Mouse (Mus musculus): Measurements from ENCODE around the gene Obsl1. TPM values are rescaled to one million over a fixed set of nuclear protein-coding genes. Genes with fewer than 3 reads are reported as not detected.
A peak's percentile ranks its signal among the peaks of the same experiment; 100 is the strongest.

Gene Obsl1
- total and polyA plus RNA-seq, 3 experiments = 0.47 to 0.84 TPM; not detected in 1

DNA sequence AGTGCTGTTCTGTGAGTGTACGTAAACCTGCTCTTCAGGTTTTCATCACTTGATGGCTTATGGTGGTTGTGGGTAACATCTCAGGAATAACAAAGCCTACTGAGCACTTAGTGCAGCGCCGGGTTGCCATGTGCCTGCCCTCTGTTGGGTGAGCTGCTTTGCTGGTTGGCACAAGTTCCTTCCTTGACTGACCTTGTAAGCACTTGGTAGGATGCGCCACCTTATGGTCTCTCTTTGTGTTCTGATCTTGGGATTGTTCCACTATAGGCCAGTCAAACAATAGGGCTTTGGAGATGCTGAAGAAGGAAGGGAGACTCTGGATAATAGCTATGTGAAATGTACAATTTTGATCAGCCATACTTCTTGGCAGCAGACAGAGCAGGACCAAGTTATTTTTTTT lies 24.3 kb upstream of the Obsl1 start:
- Histone ChIP-seq H3K27me3 (replicated peaks) (no peaks in the 10 kb centered on the region), H3K4me3 (replicated peaks in 1 of 3; ENCODE audit: low read depth in 2 of 3, low read length in 2 of 3, poor library complexity in 1 of 3) (no peak overlapping the region), H3K9ac (ENCODE audit: insufficient read depth, low read depth) (no peak overlapping the region), H3K27ac (ENCODE audit: insufficient read depth, low read depth) (no peak overlapping the region), H3K9me3 (replicated peaks; ENCODE audit: low read length) (peaks cover 7% of the 10 kb centered on the region), H3K4me1 (ENCODE audit: control insufficient read depth in 1 of 2, insufficient read depth in 2 of 2) (peaks cover 18 to 34% of the 10 kb centered on the region in 2 experiments), H3K36me3 (replicated peaks in 1 of 2; ENCODE audit: control insufficient read depth in 1 of 2, insufficient read depth in 1 of 2, low read length in 1 of 2) (peaks cover 47 to 98% of the 10 kb centered on the region in 2 experiments), H3K79me2 (replicated peaks; ENCODE audit: control insufficient read depth, extremely low read depth, insufficient read depth, poor library complexity, severe bottlenecking) (no peaks in the 10 kb centered on the region), H3K4me2 (ENCODE audit: insufficient read depth, low read depth, poor library complexity, severe bottlenecking) (no peak overlapping the region)
- no peak for DNase-seq (ENCODE audit: extremely low read depth)
- in situ Hi-C loops (cut with MboI; ENCODE audit: low pct_ligation_motif_present, low pct_unique_long_range_greater_than_20kb, low sequenced_read_pairs) (no loop called here), dilution Hi-C loops (cut with MboI; ENCODE audit: extremely low pct_ligation_motif_present, extremely low pct_unique_long_range_greater_than_20kb, low sequenced_read_pairs) (no loop called here)
- no peak for TF ChIP-seq BHLHE40 (IDR thresholded peaks at IDR 0.05; ENCODE audit: low read depth, low read length)
- TF ChIP-seq USF2 (conservative IDR thresholded peaks at IDR 0.05; ENCODE audit: low read depth, low read length) = no peak
- TF ChIP-seq ZC3H11A (IDR thresholded peaks at IDR 0.05; ENCODE audit: low read depth, low read length) = no peak
- no peak for TF ChIP-seq ELF1 (IDR thresholded peaks at IDR 0.05; ENCODE audit: low read depth, low read length)
- peak in 1 of 2 experiments; percentile 21; a peak in 1 of 4 replicates for TF ChIP-seq CTCF (conservative IDR thresholded peaks at IDR 0.05 in 1 of 2, IDR thresholded peaks at IDR 0.05 in 1 of 2; ENCODE audit: low read depth in 2 of 2, low read length in 2 of 2)

DNA sequence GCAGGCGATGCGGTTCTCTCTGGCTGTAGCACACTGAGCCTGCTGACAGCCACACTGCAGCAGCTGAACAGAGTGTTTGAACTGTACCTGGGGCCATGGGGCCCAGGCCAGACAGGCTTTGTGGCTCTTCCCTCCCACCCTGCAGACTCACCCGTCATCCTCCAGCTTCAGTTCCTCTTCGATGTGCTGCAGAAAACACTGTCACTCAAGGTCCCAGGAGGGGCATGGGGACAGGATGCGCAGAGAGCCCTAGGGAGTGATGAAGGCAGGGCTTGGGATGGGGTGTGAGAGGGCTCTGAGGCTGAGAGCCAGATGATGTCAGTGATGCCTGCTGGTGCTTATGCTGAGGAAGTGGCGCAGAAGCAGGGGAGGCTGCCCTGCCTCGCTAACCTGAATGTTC lies 18.4 kb upstream of the Obsl1 start:
- in situ Hi-C loops (cut with MboI; ENCODE audit: low pct_ligation_motif_present, low pct_unique_long_range_greater_than_20kb, low sequenced_read_pairs) = no loop called here
- Histone ChIP-seq H3K9me3 (replicated peaks; ENCODE audit: low read length) (no peaks in the 10 kb centered on the region), H3K79me2 (replicated peaks; ENCODE audit: control insufficient read depth, extremely low read depth, insufficient read depth, poor library complexity, severe bottlenecking) (no peaks in the 10 kb centered on the region), H3K27ac (ENCODE audit: insufficient read depth, low read depth) (peak overlapping the region; percentile 35), H3K4me2 (ENCODE audit: insufficient read depth, low read depth, poor library complexity, severe bottlenecking) (0 out of 2 replicates have a peak overlapping the region, but pooled peaks have one; percentile 2), H3K36me3 (replicated peaks in 1 of 2; ENCODE audit: control insufficient read depth in 1 of 2, insufficient read depth in 1 of 2, low read length in 1 of 2) (peaks cover 28 to 45% of the 10 kb centered on the region in 2 experiments), H3K9ac (ENCODE audit: insufficient read depth, low read depth) (no peak overlapping the region), H3K4me1 (ENCODE audit: control insufficient read depth in 1 of 2, insufficient read depth in 2 of 2) (peaks cover 12 to 39% of the 10 kb centered on the region in 2 experiments), H3K27me3 (replicated peaks) (no peaks in the 10 kb centered on the region), H3K4me3 (replicated peaks in 1 of 3; ENCODE audit: low read depth in 2 of 3, low read length in 2 of 3, poor library complexity in 1 of 3) (no peak overlapping the region)
- DNase-seq (ENCODE audit: extremely low read depth) = peak; percentile 97
- dilution Hi-C loops (cut with MboI; ENCODE audit: extremely low pct_ligation_motif_present, extremely low pct_unique_long_range_greater_than_20kb, low sequenced_read_pairs) = no loop called here
- peak; percentile 60; the same call in 1 of the 2 replicates for TF ChIP-seq SIN3A (IDR thresholded peaks at IDR 0.05; ENCODE audit: low read length)
- 0 out of 2 replicates have a peak, but pooled peaks have one; percentile 16 for TF ChIP-seq TBP (conservative IDR thresholded peaks at IDR 0.05; ENCODE audit: low read depth, low read length)
- no peak for TF ChIP-seq CHD2 (IDR thresholded peaks at IDR 0.05; ENCODE audit: low read length)
- no peak for TF ChIP-seq ZNF384 (IDR thresholded peaks at IDR 0.05; ENCODE audit: low read depth, low read length)
- no peak for TF ChIP-seq JUN (IDR thresholded peaks at IDR 0.05; ENCODE audit: insufficient read depth, low read depth, low read length)
- no peak for TF ChIP-seq NELFE (IDR thresholded peaks at IDR 0.05; ENCODE audit: low read depth, low read length)
- TF ChIP-seq MAX (IDR thresholded peaks at IDR 0.05; ENCODE audit: low read length) = no peak
- peak; percentile 64; the same call in 1 of the 2 replicates for TF ChIP-seq MAZ (IDR thresholded peaks at IDR 0.05; ENCODE audit: low read depth, low read length)
- no peak for TF ChIP-seq TCF12 (IDR thresholded peaks at IDR 0.05; ENCODE audit: low read depth, low read length)
- no peak for TF ChIP-seq E2F4 (IDR thresholded peaks at IDR 0.05; ENCODE audit: insufficient replicate concordance, low read depth, low read length)
- no peak; the same call in 1 of the 2 replicates for TF ChIP-seq BHLHE40 (IDR thresholded peaks at IDR 0.05; ENCODE audit: low read depth, low read length)
- TF ChIP-seq ELF1 (IDR thresholded peaks at IDR 0.05; ENCODE audit: low read depth, low read length) = peak; percentile 31; the same call in 1 of the 2 replicates
- no peak for TF ChIP-seq USF1 (IDR thresholded peaks at IDR 0.05; ENCODE audit: low read depth, low read length)
- no peak for TF ChIP-seq JUND (conservative IDR thresholded peaks at IDR 0.05; ENCODE audit: low read depth, low read length)
- no peak for TF ChIP-seq GABPA (IDR thresholded peaks at IDR 0.05; ENCODE audit: insufficient replicate concordance, low read depth, low read length)
- no peak for TF ChIP-seq MAFK (IDR thresholded peaks at IDR 0.05; ENCODE audit: insufficient replicate concordance, low read length)
- TF ChIP-seq CHD1 (IDR thresholded peaks at IDR 0.05; ENCODE audit: low read depth, low read length) = no peak
- TF ChIP-seq CTCF (conservative IDR thresholded peaks at IDR 0.05 in 1 of 2, IDR thresholded peaks at IDR 0.05 in 1 of 2; ENCODE audit: low read depth in 2 of 2, low read length in 2 of 2) = no peak
- TF ChIP-seq ZMIZ1 (IDR thresholded peaks at IDR 0.05; ENCODE audit: low read depth, low read length) = no peak
- no peak for TF ChIP-seq POLR2AphosphoS2 (IDR thresholded peaks at IDR 0.05; ENCODE audit: low read depth, low read length)
- no peak for TF ChIP-seq RCOR1 (conservative IDR thresholded peaks at IDR 0.05; ENCODE audit: low read depth, low read length)
- TF ChIP-seq MYC (IDR thresholded peaks at IDR 0.05; ENCODE audit: low read depth, low read length) = 0 out of 2 replicates have a peak, but pooled peaks have one; percentile 22
- peak; percentile 69 for TF ChIP-seq IRF4 (IDR thresholded peaks at IDR 0.05; ENCODE audit: low read depth, low read length)
- TF ChIP-seq HCFC1 (IDR thresholded peaks at IDR 0.05; ENCODE audit: low read depth, low read length) = peak; percentile 33; the same call in 1 of the 2 replicates
- TF ChIP-seq NRF1 (IDR thresholded peaks at IDR 0.05; ENCODE audit: low read depth, low read length) = peak; percentile 36; the same call in 1 of the 2 replicates
- TF ChIP-seq ETS1 (conservative IDR thresholded peaks at IDR 0.05; ENCODE audit: low read depth, low read length) = peak; percentile 74
- no peak for TF ChIP-seq ZKSCAN1 (IDR thresholded peaks at IDR 0.05; ENCODE audit: borderline replicate concordance, low read depth, low read length)
- no peak; the same call in 1 of the 2 replicates for TF ChIP-seq RAD21 (IDR thresholded peaks at IDR 0.05; ENCODE audit: low read depth, low read length)
- TF ChIP-seq USF2 (conservative IDR thresholded peaks at IDR 0.05; ENCODE audit: low read depth, low read length) = no peak
- TF ChIP-seq SMC3 (IDR thresholded peaks at IDR 0.05; ENCODE audit: low read depth, low read length) = no peak
